Comparison of ENCODE assay signal across 12 mouse cellular contexts in the genomic region with DNA sequence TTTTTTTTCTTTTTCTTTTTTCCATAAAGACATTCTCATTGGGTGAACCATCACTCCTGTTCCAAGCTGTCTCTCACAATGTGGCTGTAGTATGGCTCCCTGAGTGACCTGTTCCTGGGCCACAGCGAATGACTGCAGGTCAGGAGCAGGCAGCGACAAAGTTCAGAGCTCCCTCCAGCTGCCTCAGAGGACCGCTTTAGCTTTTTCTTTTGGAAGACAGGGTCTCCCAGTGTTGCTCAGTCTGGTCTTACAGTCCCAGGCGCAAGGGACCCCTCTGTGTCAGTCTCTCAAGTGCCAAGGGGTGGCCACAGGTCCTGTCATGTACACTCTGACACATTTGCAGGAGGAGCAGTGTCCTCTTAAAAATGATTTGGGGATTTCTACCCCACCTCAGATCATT. TPM values are rescaled to one million over a fixed set of nuclear protein-coding genes. Genes with fewer than 3 reads are reported as not detected.
DNase-seq lines count a peak whose midpoint lies in the region; ATAC-seq and TF ChIP-seq lines count a peak whose summit lies in the region.
"Had no signal": no experiment of that assay in that cellular context is flagged by ENCODE, and none has a peak within 500 bp of the region (broad histone marks: within the 10 kb centered on the region; RNA-seq: fewer than 3 reads in every experiment).

No protein-coding gene starts in this region.

- WGBS in forebrain, embryonic 10.5 days = 83% methylated on average over 4 of the region's 4 CpGs
- WGBS in forebrain, embryonic 15.5 days = 87% methylated on average over 4 of the region's 4 CpGs
- 78% methylated on average over 4 of the region's 4 CpGs for WGBS in heart, embryonic 14.5 days
- 75% methylated on average over 4 of the region's 4 CpGs for WGBS in liver, embryonic 15.5 days (ENCODE audit: insufficient replicate concordance)

- H3K4me1 ChIP-seq in forebrain, embryonic 10.5 days = peaks cover 71% of the 10 kb centered on the region
- H3K4me1 ChIP-seq in forebrain, embryonic 15.5 days = peaks cover 14% of the 10 kb centered on the region
- peaks cover 22 to 62% of the 10 kb centered on the region in 2 experiments for H3K4me1 ChIP-seq in heart, embryonic 14.5 days (ENCODE audit: control insufficient read depth in 2 of 2, insufficient read depth in 2 of 2, low read length in 2 of 2)
- peaks cover 77% of the 10 kb centered on the region for H3K4me1 ChIP-seq in liver, embryonic 15.5 days (replicated peaks)

- H3K4me2 ChIP-seq in forebrain, embryonic 15.5 days (replicated peaks) = no peak overlapping the region
- no peak overlapping the region for H3K4me2 ChIP-seq in heart, embryonic 14.5 days (ENCODE audit: low read length)
- H3K4me2 ChIP-seq in liver, embryonic 15.5 days = peak overlapping the region; percentile 69; the same call in 1 of the 2 replicates

- no peak for ATAC-seq in forebrain, embryonic 15.5 days (replicated peaks)
- no peak for ATAC-seq in heart, embryonic 14.5 days (ENCODE audit: insufficient number of reproducible peaks, insufficient read depth, low FRiP score, low read depth)
- no peak for ATAC-seq in liver, embryonic 15.5 days (ENCODE audit: insufficient read depth)

- no peak overlapping the region for H3K9ac ChIP-seq in forebrain, embryonic 15.5 days (replicated peaks)
- no peak overlapping the region for H3K9ac ChIP-seq in heart, embryonic 14.5 days (ENCODE audit: low read length)
- no peak overlapping the region; the same call in 1 of the 2 replicates for H3K9ac ChIP-seq in liver, embryonic 15.5 days

- H3K36me3 ChIP-seq in forebrain, embryonic 10.5 days (replicated peaks) = peaks cover 8% of the 10 kb centered on the region
- no peaks in the 10 kb centered on the region for H3K36me3 ChIP-seq in forebrain, embryonic 15.5 days
- H3K36me3 ChIP-seq in heart, embryonic 14.5 days (ENCODE audit: control insufficient read depth, insufficient read depth, low read length) = peaks cover 9% of the 10 kb centered on the region
- H3K36me3 ChIP-seq in liver, embryonic 15.5 days (replicated peaks) = 0 out of 2 replicates have a peak, but pooled peaks cover 3% of the 10 kb centered on the region

- no peak for DNase-seq in forebrain, embryonic 10.5 days (ENCODE audit: extremely low spot score, low spot score)
- no peak for DNase-seq in layer of hippocampus, adult 2 months (ENCODE audit: low spot score in 2 of 2)
- DNase-seq in layer of hippocampus, adult 9-11 months = no peak
- DNase-seq in testis, postnatal 10 days (ENCODE audit: low spot score) = no peak
- no peak for DNase-seq in urinary bladder, postnatal 36 days (ENCODE audit: low spot score in 2 of 2)
- DNase-seq: gastrocnemius, postnatal 14 days; right cerebral cortex, adult 18-20 months had no signal

- no peaks in the 10 kb centered on the region for H3K9me3 ChIP-seq in forebrain, embryonic 10.5 days
- no peaks in the 10 kb centered on the region for H3K9me3 ChIP-seq in forebrain, embryonic 15.5 days
- no peaks in the 10 kb centered on the region for H3K9me3 ChIP-seq in heart, embryonic 14.5 days (ENCODE audit: control insufficient read depth, low read length)
- no peaks in the 10 kb centered on the region for H3K9me3 ChIP-seq in liver, embryonic 15.5 days (replicated peaks)

- no peak for TF ChIP-seq CTCF in layer of hippocampus, adult 2 months (conservative IDR thresholded peaks at IDR 0.05)

- H3K27me3 ChIP-seq in forebrain, embryonic 10.5 days (ENCODE audit: poor library complexity, severe bottlenecking) = no peaks in the 10 kb centered on the region
- H3K27me3 ChIP-seq in forebrain, embryonic 15.5 days = no peaks in the 10 kb centered on the region
- H3K27me3 ChIP-seq in heart, embryonic 14.5 days (ENCODE audit: control insufficient read depth, insufficient read depth, low read length) = no peaks in the 10 kb centered on the region
- no peaks in the 10 kb centered on the region for H3K27me3 ChIP-seq in liver, embryonic 15.5 days

- H3K4me3 ChIP-seq in forebrain, embryonic 10.5 days = no peak overlapping the region
- H3K4me3 ChIP-seq in forebrain, embryonic 15.5 days = no peak overlapping the region
- H3K4me3 ChIP-seq in layer of hippocampus, adult 2 months = no peak overlapping the region
- H3K4me3 ChIP-seq in heart, embryonic 14.5 days (ENCODE audit: control insufficient read depth in 1 of 2, insufficient read depth in 1 of 2, low read depth in 1 of 2, low read length in 2 of 2) = no peak overlapping the region
- no peak overlapping the region for H3K4me3 ChIP-seq in liver, embryonic 15.5 days (replicated peaks)

- peak overlapping the region; percentile 81 for H3K27ac ChIP-seq in forebrain, embryonic 10.5 days
- H3K27ac ChIP-seq in forebrain, embryonic 15.5 days (replicated peaks) = no peak overlapping the region
- H3K27ac ChIP-seq in layer of hippocampus, adult 2 months = peak overlapping the region; percentile 36; the same call in 1 of the 2 replicates
- peak overlapping the region; percentile 66 to 74 for H3K27ac ChIP-seq in heart, embryonic 14.5 days (replicated peaks in 1 of 2; ENCODE audit: control insufficient read depth in 1 of 2, insufficient read depth in 1 of 2, low read depth in 2 of 2, low read length in 2 of 2)
- H3K27ac ChIP-seq in liver, embryonic 15.5 days (replicated peaks) = peak overlapping the region; percentile 82

RNA-seq across cellular contexts. Expression of gene Pxn, which starts 16.1 kb away (rescaled TPM):
- 34.3 and 35.8 TPM in 2 replicates for polyA plus RNA-seq in forebrain, embryonic 10.5 days (2016; fragmentation: Nextera tagmentation; extraction: Ambion mirVana)
- 19.1 and 19.7 TPM in 2 replicates for polyA plus RNA-seq in forebrain, embryonic 15.5 days (2015; fragmentation: Nextera tagmentation; extraction: Ambion mirVana)
- 10 to 100 TPM; 40.8 to 47.3 TPM for total RNA-seq in layer of hippocampus, adult 2 months (2021)
- 14.4 and 19.1 TPM in 2 replicates for polyA plus RNA-seq in heart, embryonic 14.5 days (2014; fragmentation: Nextera tagmentation; extraction: Ambion mirVana)
- 15.2 and 16.8 TPM in 2 replicates for polyA plus RNA-seq in liver, embryonic 15.5 days (2015; fragmentation: Nextera tagmentation; extraction: Ambion mirVana)

RNA-seq across cellular contexts. Expression of gene Rplp0, which starts 36.7 kb away (rescaled TPM):
- 1,454 and 1,463 TPM in 2 replicates for polyA plus RNA-seq in forebrain, embryonic 10.5 days (2016; fragmentation: Nextera tagmentation; extraction: Ambion mirVana)
- 1,000 and 1,018 TPM in 2 replicates for polyA plus RNA-seq in forebrain, embryonic 15.5 days (2015; fragmentation: Nextera tagmentation; extraction: Ambion mirVana)
- total RNA-seq in layer of hippocampus, adult 2 months (2021) = 100 to 1,000 TPM; 225 to 234 TPM
- polyA plus RNA-seq in heart, embryonic 14.5 days (2014; fragmentation: Nextera tagmentation; extraction: Ambion mirVana) = 1,183 and 1,268 TPM in 2 replicates
- polyA plus RNA-seq in liver, embryonic 15.5 days (2015; fragmentation: Nextera tagmentation; extraction: Ambion mirVana) = 1,028 and 1,078 TPM in 2 replicates

RNA-seq across cellular contexts. Expression of gene Sirt4, which starts 38.0 kb away (rescaled TPM):
- 13.1 and 13.9 TPM in 2 replicates for polyA plus RNA-seq in forebrain, embryonic 10.5 days (2016; fragmentation: Nextera tagmentation; extraction: Ambion mirVana)
- polyA plus RNA-seq in forebrain, embryonic 15.5 days (2015; fragmentation: Nextera tagmentation; extraction: Ambion mirVana) = 34.0 and 34.2 TPM in 2 replicates
- 10 to 100 TPM; 37.8 to 56.5 TPM for total RNA-seq in layer of hippocampus, adult 2 months (2021)
- 19.2 and 22.5 TPM in 2 replicates for polyA plus RNA-seq in heart, embryonic 14.5 days (2014; fragmentation: Nextera tagmentation; extraction: Ambion mirVana)
- 6.0 and 6.1 TPM in 2 replicates for polyA plus RNA-seq in liver, embryonic 15.5 days (2015; fragmentation: Nextera tagmentation; extraction: Ambion mirVana)

RNA-seq across cellular contexts. Expression of gene Gcn1l1, which starts 42.5 kb away (rescaled TPM):
- 64.9 and 66.1 TPM in 2 replicates for polyA plus RNA-seq in forebrain, embryonic 10.5 days (2016; fragmentation: Nextera tagmentation; extraction: Ambion mirVana)
- polyA plus RNA-seq in forebrain, embryonic 15.5 days (2015; fragmentation: Nextera tagmentation; extraction: Ambion mirVana) = 43.8 and 46.1 TPM in 2 replicates
- 10 to 100 TPM; 74.5 to 76.7 TPM for total RNA-seq in layer of hippocampus, adult 2 months (2021)
- polyA plus RNA-seq in heart, embryonic 14.5 days (2014; fragmentation: Nextera tagmentation; extraction: Ambion mirVana) = 25.2 and 26.3 TPM in 2 replicates
- 15.0 and 17.3 TPM in 2 replicates for polyA plus RNA-seq in liver, embryonic 15.5 days (2015; fragmentation: Nextera tagmentation; extraction: Ambion mirVana)

RNA-seq across cellular contexts. Expression of gene Pla2g1b, which starts 56.5 kb away (rescaled TPM):
- not detected in 2 replicates for polyA plus RNA-seq in forebrain, embryonic 10.5 days (2016; fragmentation: Nextera tagmentation; extraction: Ambion mirVana)
- not detected in 2 replicates for polyA plus RNA-seq in forebrain, embryonic 15.5 days (2015; fragmentation: Nextera tagmentation; extraction: Ambion mirVana)
- not detected for total RNA-seq in layer of hippocampus, adult 2 months (2021)
- not detected in 2 replicates for polyA plus RNA-seq in heart, embryonic 14.5 days (2014; fragmentation: Nextera tagmentation; extraction: Ambion mirVana)
- polyA plus RNA-seq in liver, embryonic 15.5 days (2015; fragmentation: Nextera tagmentation; extraction: Ambion mirVana) = not detected in 2 replicates
- total RNA-seq: gastrocnemius, postnatal 14 days; layer of hippocampus, postnatal 25 days; midbrain, postnatal 0 days had no signal
- polyA plus RNA-seq: midbrain, postnatal 0 days had no signal
